Mouse (Mus musculus) forebrain, embryonic 14.5 days (tissue): Measurements from ENCODE around the gene Kctd15. TPM values are rescaled to one million over a fixed set of nuclear protein-coding genes. Genes with fewer than 3 reads are reported as not detected.

Experiments
- ATAC-seq: fragments of 200-750 bp; cut with Nextera tagmentation; 2 replicates; pipeline ENCODE4 v1.8.0; 2017; ENCODE audit warnings: mild to moderate bottlenecking, moderate library complexity
- DNase-seq: peaks from one replicate; pipeline ENCODE4 v3.0.0-alpha.2; 2015; ENCODE audit warnings: low spot score
- H3K27ac ChIP-seq: fragments of 300-500 bp; sonication (generic); 2 replicates; pipeline ENCODE4 v1.5.1; 2014; ENCODE audit warnings: low read depth, mild to moderate bottlenecking, control low read depth, low read length, moderate library complexity
- H3K27me3 ChIP-seq: fragments of 300-500 bp; sonication (generic); replicated peaks from 2 replicates; pipeline ENCODE4 v1.6.1; 2014; ENCODE audit warnings: low read length, control low read depth, mixed read lengths; ENCODE audit not compliant: control insufficient read depth, insufficient read depth
- H3K36me3 ChIP-seq: fragments of 300-500 bp; sonication (generic); 2 replicates; pipeline ENCODE4 v1.6.1; 2014; ENCODE audit warnings: low read length, control low read depth; ENCODE audit not compliant: control insufficient read depth, insufficient read depth
- H3K4me1 ChIP-seq: fragments of 300-500 bp; sonication (generic); 2 replicates; pipeline ENCODE4 v1.6.1; 2014; ENCODE audit warnings: antibody characterized with exemption, low read length, control low read depth; ENCODE audit not compliant: control insufficient read depth, insufficient read depth
- H3K4me2 ChIP-seq: fragments of 300-500 bp; sonication (generic); 2 replicates; pipeline ENCODE4 v1.6.1; 2014; ENCODE audit warnings: mild to moderate bottlenecking, control low read depth, low read length
- H3K4me3 ChIP-seq: fragments of 300-500 bp; sonication (generic); 2 replicates; pipeline ENCODE4 v1.5.1; 2014; ENCODE audit warnings: low read depth, low read length, control low read depth
- H3K9ac ChIP-seq: fragments of 300-500 bp; sonication (generic); 2 replicates; pipeline ENCODE4 v1.6.1; 2014; ENCODE audit warnings: mild to moderate bottlenecking, low read length, control low read depth, moderate library complexity
- H3K9me3 ChIP-seq: fragments of 300-500 bp; sonication (generic); replicated peaks from 2 replicates; pipeline ENCODE4 v1.6.1; 2016; ENCODE audit warnings: low read length, control low read depth, mixed read lengths; ENCODE audit not compliant: control insufficient read depth
- WGBS: fragments of 180-500 bp; shearing (Covaris S2); extraction: QIAGEN DNeasy Blood & Tissue Kit; methylation state at CpG from one replicate; pipeline ENCODE4 v1.1.7; 2014; 5-methylcytosine and 5-hydroxymethylcytosine counted together
- polyA plus RNA-seq: library from polyadenylated mRNA; unstranded; fragments of >200 nt; fragmentation: Nextera tagmentation; extraction: Ambion mirVana; gene quantifications from 2 replicates; pipeline ENCODE4 v1.2.1, GENCODE M21; 2014

The Kctd15 gene
- polyA plus RNA-seq, 1 experiment from 2014 or later = 16.0 TPM

DNA sequence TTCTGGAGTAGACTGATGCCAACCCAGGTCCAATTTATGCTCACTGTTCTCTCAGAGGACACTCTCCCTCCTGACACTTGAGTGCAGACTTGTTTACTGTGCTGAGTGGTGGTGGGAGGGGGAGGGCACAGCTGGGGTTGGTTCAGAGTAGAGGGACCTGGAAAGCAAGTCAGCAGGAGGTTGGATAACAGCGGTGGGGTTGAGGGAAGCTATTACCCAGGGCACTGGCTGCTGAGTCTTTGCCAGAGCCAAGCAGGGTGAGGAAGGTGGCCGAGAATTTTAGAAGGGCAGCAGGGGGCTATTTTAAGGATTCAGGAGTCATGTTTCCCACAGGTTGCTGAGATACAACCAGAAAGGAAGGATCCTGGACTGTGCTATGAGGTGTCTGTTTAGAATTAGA is 36.1 kb downstream of the Kctd15 start:
- H3K27me3 ChIP-seq = no peaks in the 10 kb centered on the region
- no peak overlapping the region for H3K4me3 ChIP-seq
- H3K4me1 ChIP-seq = no peaks in the 10 kb centered on the region
- no peaks in the 10 kb centered on the region for H3K36me3 ChIP-seq
- ATAC-seq = no peak
- no peak for DNase-seq
- H3K9ac ChIP-seq = no peak overlapping the region
- 43% methylated on average over 2 of the region's 2 CpGs for WGBS
- H3K27ac ChIP-seq = no peak overlapping the region
- H3K9me3 ChIP-seq = 0 out of 2 replicates have a peak, but pooled peaks cover 2% of the 10 kb centered on the region
- H3K4me2 ChIP-seq = no peak overlapping the region

DNA sequence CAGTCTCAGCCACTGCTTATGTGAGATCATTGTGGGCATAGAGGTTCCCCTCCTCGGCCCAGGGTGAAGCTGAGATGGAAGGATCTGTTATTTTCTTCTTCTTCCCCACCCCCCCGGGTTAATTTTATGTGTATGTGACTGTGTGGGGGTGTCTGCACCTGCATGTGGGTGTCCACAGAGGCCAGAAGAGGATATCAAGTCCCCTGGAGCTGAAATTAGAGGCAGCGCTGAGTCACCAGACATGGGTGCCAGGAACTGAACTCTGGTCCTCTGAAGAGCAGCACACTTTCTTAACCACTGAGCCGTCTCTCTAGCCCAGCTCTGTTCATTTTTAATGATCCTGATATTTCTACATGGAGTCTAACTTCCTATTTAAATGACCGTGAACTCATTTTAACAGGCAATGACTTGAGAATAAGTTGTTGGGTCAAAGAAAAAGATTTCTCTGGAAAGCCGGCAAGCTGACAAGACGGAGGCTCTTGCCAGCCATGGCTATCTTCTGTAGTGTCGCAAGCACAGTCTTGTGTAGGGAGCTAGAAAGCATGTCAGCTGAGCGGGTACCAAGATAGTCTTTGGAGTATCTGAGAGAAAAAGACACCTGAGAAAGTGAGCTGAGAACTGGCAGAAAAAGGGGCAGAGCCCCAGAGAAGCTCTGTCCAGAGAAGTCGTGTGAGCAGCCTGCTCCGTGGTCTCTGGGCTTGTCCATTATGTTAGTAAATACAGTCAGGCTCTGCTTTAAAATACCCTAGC is 38.2 kb downstream of the Kctd15 start:
- no peaks in the 10 kb centered on the region for H3K36me3 ChIP-seq
- H3K4me3 ChIP-seq = no peak overlapping the region
- H3K9ac ChIP-seq = no peak overlapping the region
- H3K9me3 ChIP-seq = 0 out of 2 replicates have a peak, but pooled peaks cover 2% of the 10 kb centered on the region
- DNase-seq (no peak), ATAC-seq (no peak)
- no peak overlapping the region for H3K4me2 ChIP-seq
- H3K27ac ChIP-seq = no peak overlapping the region
- H3K4me1 ChIP-seq = no peaks in the 10 kb centered on the region
- H3K27me3 ChIP-seq = no peaks in the 10 kb centered on the region
- 88% methylated on average over 11 of the region's 11 CpGs for WGBS

DNA sequence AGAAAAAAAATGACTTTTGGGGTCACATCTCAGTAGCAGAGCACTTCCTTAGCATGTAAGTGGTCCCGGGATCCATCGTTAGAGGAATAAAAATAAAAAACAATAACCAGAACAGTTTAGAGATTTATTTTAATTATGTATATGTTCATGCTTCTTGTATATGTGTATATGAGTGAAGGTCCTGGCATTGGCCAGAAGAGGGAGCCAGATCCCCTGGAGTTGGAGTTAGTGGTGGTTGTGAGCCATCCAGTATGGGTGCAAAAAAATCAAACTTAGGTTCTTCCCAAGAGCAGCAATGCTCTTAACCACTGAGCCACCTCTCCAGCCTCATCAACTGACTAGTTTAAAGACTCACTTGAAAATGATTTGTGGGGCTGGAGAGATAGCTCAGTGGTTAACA is 40.3 kb downstream of the Kctd15 start:
- 0 out of 2 replicates have a peak, but pooled peaks cover 2% of the 10 kb centered on the region for H3K9me3 ChIP-seq
- H3K4me3 ChIP-seq = no peak overlapping the region
- no peak for ATAC-seq
- 88% methylated on average over 2 of the region's 2 CpGs for WGBS
- no peaks in the 10 kb centered on the region for H3K27me3 ChIP-seq
- DNase-seq = no peak
- H3K4me1 ChIP-seq = no peaks in the 10 kb centered on the region
- no peak overlapping the region for H3K4me2 ChIP-seq
- H3K27ac ChIP-seq = no peak overlapping the region
- H3K9ac ChIP-seq = no peak overlapping the region
- no peaks in the 10 kb centered on the region for H3K36me3 ChIP-seq

DNA sequence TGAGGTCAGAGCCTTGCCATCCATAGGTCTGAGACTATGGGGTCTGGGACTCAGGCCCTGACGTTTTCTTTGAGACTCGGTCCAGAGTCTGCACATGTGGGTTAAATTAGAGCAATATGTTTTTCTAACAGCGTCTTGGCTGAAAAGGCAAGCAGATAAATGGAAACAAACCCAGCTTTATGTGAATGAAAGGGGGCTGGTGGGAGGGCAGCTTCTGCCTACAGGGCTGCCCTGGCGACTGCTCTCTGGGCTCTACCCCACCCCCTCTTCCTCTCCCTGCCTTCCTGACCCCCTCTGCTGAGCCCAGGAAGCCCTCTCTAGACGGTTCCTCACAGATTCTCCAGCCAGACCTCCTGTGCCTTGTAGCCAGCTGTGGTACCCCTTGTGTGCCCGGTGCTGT is 46.1 kb downstream of the Kctd15 start:
- peaks cover 12% of the 10 kb centered on the region for H3K4me1 ChIP-seq
- H3K36me3 ChIP-seq = no peaks in the 10 kb centered on the region
- H3K27ac ChIP-seq = no peak overlapping the region
- no peak for DNase-seq
- no peaks in the 10 kb centered on the region for H3K9me3 ChIP-seq
- no peak overlapping the region for H3K9ac ChIP-seq
- ATAC-seq = no peak
- H3K27me3 ChIP-seq = no peaks in the 10 kb centered on the region
- WGBS = 71% methylated on average over 6 of the region's 6 CpGs
- H3K4me3 ChIP-seq = no peak overlapping the region
- no peak overlapping the region for H3K4me2 ChIP-seq

DNA sequence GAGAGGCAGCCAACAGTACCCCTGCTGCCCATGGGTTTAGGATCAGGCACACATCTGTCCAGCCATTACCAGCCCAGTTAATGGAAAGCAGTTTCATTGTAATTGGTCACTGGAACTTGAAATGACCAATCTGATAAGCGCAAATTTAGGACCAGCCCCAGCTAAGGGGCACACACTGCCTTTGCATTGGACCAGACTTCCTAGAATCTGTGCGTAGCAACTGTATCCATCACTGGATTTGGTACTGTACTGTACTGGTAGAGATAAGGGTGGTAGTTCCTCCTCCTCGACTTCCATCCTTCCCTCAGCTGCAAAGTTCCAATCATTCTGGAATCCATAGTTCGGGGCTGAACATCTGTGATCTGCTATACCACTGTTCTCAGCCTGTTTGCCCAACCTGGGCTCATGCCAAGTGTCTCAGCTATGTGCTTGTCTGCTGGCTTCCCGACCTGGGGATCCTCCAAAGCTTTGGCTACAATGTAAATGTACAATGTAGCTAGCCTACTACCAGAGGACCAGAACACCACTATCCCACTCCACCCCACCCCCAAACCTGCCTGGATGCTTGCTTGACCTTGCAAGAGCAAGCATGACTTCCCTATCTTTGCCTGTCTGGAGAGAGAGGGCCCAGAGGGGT is 49.1 kb downstream of the Kctd15 start:
- Histone ChIP-seq H3K9ac (no peak overlapping the region), H3K27ac (peak overlapping the region; percentile 77), H3K4me1 (peaks cover 12% of the 10 kb centered on the region), H3K4me3 (no peak overlapping the region), H3K36me3 (no peaks in the 10 kb centered on the region), H3K9me3 (no peaks in the 10 kb centered on the region), H3K27me3 (no peaks in the 10 kb centered on the region), H3K4me2 (no peak overlapping the region)
- DNase-seq = peak; percentile 19
- 68% methylated on average over 5 of the region's 5 CpGs for WGBS
- ATAC-seq = peak; percentile 44

DNA sequence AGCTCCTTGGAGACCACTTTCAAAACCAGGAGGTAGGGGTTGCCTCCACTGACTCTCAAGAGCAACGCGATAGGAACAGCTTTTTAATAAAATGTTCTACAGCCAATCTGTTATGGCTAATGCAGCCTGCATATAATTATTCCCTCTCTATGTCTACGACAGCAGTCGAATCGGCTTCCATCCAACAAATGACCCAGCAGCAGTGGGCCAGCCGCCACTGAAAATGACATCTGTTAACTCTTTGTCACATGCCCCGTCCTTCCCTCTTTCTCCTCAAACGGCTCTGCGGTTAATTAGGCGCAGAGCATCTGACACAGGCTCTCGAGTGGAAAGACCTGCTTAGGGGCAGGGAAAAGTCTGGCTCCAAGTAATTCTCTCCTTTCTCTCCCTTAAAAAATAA is 49.8 kb downstream of the Kctd15 start:
- H3K4me3 ChIP-seq = no peak overlapping the region
- peak overlapping the region; percentile 77 for H3K27ac ChIP-seq
- ATAC-seq (peak; percentile 86), DNase-seq (peak; percentile 88)
- no peaks in the 10 kb centered on the region for H3K27me3 ChIP-seq
- 5% methylated on average over 11 of the region's 11 CpGs for WGBS
- no peaks in the 10 kb centered on the region for H3K36me3 ChIP-seq
- H3K4me2 ChIP-seq = peak overlapping the region; percentile 41
- no peaks in the 10 kb centered on the region for H3K9me3 ChIP-seq
- H3K9ac ChIP-seq = no peak overlapping the region
- peaks cover 12% of the 10 kb centered on the region for H3K4me1 ChIP-seq

DNA sequence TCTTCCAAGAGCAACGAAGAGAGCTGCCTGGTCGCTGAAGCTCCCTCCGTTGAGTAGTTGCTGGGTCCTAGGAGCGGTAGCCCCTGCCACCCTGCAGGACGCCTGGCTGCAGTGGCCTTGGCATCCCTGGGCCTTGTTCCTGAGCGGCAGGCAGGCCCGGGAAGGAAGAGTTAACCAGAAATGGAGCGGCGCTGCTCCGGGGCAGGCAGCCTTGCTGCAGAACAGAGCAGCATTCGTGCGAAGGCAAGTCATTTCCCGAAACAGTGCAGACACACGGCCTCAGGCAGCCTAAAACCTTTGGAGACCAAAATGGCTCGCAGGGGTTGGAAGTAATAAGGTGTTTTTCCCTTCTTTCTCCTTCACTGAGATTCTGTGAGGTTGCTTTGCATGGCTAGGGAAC is 50.5 kb downstream of the Kctd15 start:
- peaks cover 12% of the 10 kb centered on the region for H3K4me1 ChIP-seq
- peak; percentile 48 for DNase-seq
- no peaks in the 10 kb centered on the region for H3K27me3 ChIP-seq
- no peaks in the 10 kb centered on the region for H3K9me3 ChIP-seq
- H3K27ac ChIP-seq = peak overlapping the region; percentile 77
- WGBS = 18% methylated on average over 15 of the region's 15 CpGs
- no peaks in the 10 kb centered on the region for H3K36me3 ChIP-seq
- H3K4me3 ChIP-seq = no peak overlapping the region
- H3K4me2 ChIP-seq = peak overlapping the region; percentile 41
- H3K9ac ChIP-seq = peak overlapping the region; percentile 52
- ATAC-seq = peak; percentile 19

- H3K4me3 ChIP-seq = no peak overlapping the region
- no peaks in the 10 kb centered on the region for H3K27me3 ChIP-seq
- no peak overlapping the region for H3K27ac ChIP-seq
- no peaks in the 10 kb centered on the region for H3K9me3 ChIP-seq
- H3K36me3 ChIP-seq = no peaks in the 10 kb centered on the region
- H3K9ac ChIP-seq = no peak overlapping the region
- peaks cover 13% of the 10 kb centered on the region for H3K4me1 ChIP-seq
- no peak overlapping the region for H3K4me2 ChIP-seq
- ATAC-seq (no peak), DNase-seq (no peak)
- 60% methylated on average over 9 of the region's 9 CpGs for WGBS
Observed at GRCm38 (mm10) chr7:34598576-34598975, 58.0 kb downstream of the Kctd15 start.

DNA sequence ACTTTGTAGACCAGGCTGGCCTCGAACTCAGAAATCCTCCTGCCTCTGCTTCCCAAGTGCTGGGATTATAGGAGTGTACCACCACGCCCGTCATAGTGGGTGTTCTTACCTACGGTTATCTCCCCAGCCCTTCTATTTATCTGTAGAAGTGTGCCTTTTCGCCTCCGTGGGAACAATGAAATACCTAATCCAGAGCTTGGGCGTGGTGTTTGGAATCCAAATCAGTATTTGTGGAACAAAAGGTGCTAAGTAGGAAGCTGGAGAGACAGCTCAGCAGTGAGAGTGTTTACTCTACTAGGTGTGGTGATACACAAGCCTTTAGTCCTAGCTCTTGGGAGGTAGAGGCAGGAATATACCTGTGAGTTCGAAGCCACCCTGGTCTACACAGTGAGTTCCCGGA is 58.5 kb downstream of the Kctd15 start:
- H3K4me2 ChIP-seq = no peak overlapping the region
- H3K9ac ChIP-seq = no peak overlapping the region
- H3K36me3 ChIP-seq = no peaks in the 10 kb centered on the region
- H3K27ac ChIP-seq = no peak overlapping the region
- WGBS = 87% methylated on average over 9 of the region's 9 CpGs
- no peak overlapping the region for H3K4me3 ChIP-seq
- ATAC-seq (no peak), DNase-seq (no peak)
- H3K27me3 ChIP-seq = no peaks in the 10 kb centered on the region
- peaks cover 13% of the 10 kb centered on the region for H3K4me1 ChIP-seq
- no peaks in the 10 kb centered on the region for H3K9me3 ChIP-seq
